Mouse (Mus musculus) intestine, embryonic 16.5 days (tissue): ENCODE data around the gene Cavin2. TPM values are rescaled to one million over a fixed set of nuclear protein-coding genes. Genes with fewer than 3 reads are reported as not detected.

Source experiments
- ATAC-seq: fragments of 200-750 bp; cut with Nextera tagmentation; 2 replicates; pipeline ENCODE4 v1.8.0; 2017; ENCODE audit warnings: moderate TSS enrichment, moderate library complexity
- H3K27ac ChIP-seq: fragments of 300-500 bp; sonication (generic); 2 replicates; pipeline ENCODE4 v1.5.1; 2014; ENCODE audit warnings: mild to moderate bottlenecking, low read length
- H3K27me3 ChIP-seq: fragments of 300-500 bp; sonication (generic); replicated peaks from 2 replicates; pipeline ENCODE4 v1.6.1; 2014; ENCODE audit warnings: low read length, control low read depth, mixed read lengths; ENCODE audit not compliant: control insufficient read depth, insufficient read depth
- H3K36me3 ChIP-seq: fragments of 300-500 bp; sonication (generic); 2 replicates; pipeline ENCODE4 v1.6.1; 2014; ENCODE audit warnings: low read length, control low read depth; ENCODE audit not compliant: control insufficient read depth, insufficient read depth
- H3K4me1 ChIP-seq: fragments of 300-500 bp; sonication (generic); 2 replicates; pipeline ENCODE4 v1.6.1; 2014; ENCODE audit warnings: low read length, control low read depth, mixed read lengths; ENCODE audit not compliant: control insufficient read depth, insufficient read depth
- H3K4me2 ChIP-seq: fragments of 300-500 bp; sonication (generic); 2 replicates; pipeline ENCODE4 v1.6.1; 2014; ENCODE audit warnings: low read depth, low read length, control low read depth
- H3K4me3 ChIP-seq: fragments of 300-500 bp; sonication (generic); 2 replicates; pipeline ENCODE4 v1.5.1; 2014; ENCODE audit warnings: mild to moderate bottlenecking, low read length
- H3K9ac ChIP-seq: fragments of 300-500 bp; sonication (generic); 2 replicates; pipeline ENCODE4 v1.6.1; 2014; ENCODE audit warnings: low read depth, low read length
- H3K9me3 ChIP-seq: fragments of 300-500 bp; sonication (generic); 2 replicates; pipeline ENCODE4 v1.6.1; 2016; ENCODE audit warnings: low read length, control low read depth; ENCODE audit not compliant: control insufficient read depth
- WGBS: fragments of 180-500 bp; shearing (Covaris S2); extraction: QIAGEN DNeasy Blood & Tissue Kit; methylation state at CpG from one replicate; pipeline ENCODE4 v1.1.7; 2014; 5-methylcytosine and 5-hydroxymethylcytosine counted together
- polyA plus RNA-seq: library from polyadenylated mRNA; unstranded; fragments of >200 nt; fragmentation: Nextera tagmentation; extraction: Ambion mirVana; gene quantifications from 2 replicates; pipeline ENCODE4 v1.2.1, GENCODE M21; 2015

Gene Cavin2
- polyA plus RNA-seq, 1 experiment from 2014 or later: 76.3 TPM

GRCm38 (mm10) chr1:51344160-51344559, 55.2 kb downstream of the Cavin2 start:
- Histone ChIP-seq H3K4me1 (no peaks in the 10 kb centered on the region), H3K9ac (no peak overlapping the region), H3K9me3 (no peaks in the 10 kb centered on the region), H3K27me3 (no peaks in the 10 kb centered on the region), H3K36me3 (no peaks in the 10 kb centered on the region), H3K27ac (no peak overlapping the region), H3K4me2 (no peak overlapping the region), H3K4me3 (no peak overlapping the region)
- no peak for ATAC-seq
- 54% methylated on average over 3 of the region's 3 CpGs for WGBS

GRCm38 (mm10) chr1:51347596-51347995, 58.7 kb downstream of the Cavin2 start:
- Histone ChIP-seq H3K4me1 (no peaks in the 10 kb centered on the region), H3K27ac (no peak overlapping the region), H3K4me2 (no peak overlapping the region), H3K27me3 (no peaks in the 10 kb centered on the region), H3K36me3 (no peaks in the 10 kb centered on the region), H3K4me3 (no peak overlapping the region), H3K9ac (no peak overlapping the region), H3K9me3 (no peaks in the 10 kb centered on the region)
- 93% methylated on average over 3 of the region's 3 CpGs for WGBS
- ATAC-seq: no peak

GRCm38 (mm10) chr1:51348631-51349030, 59.7 kb downstream of the Cavin2 start:
- no peaks in the 10 kb centered on the region for H3K9me3 ChIP-seq
- H3K27ac ChIP-seq: no peak overlapping the region
- H3K27me3 ChIP-seq: no peaks in the 10 kb centered on the region
- no peak overlapping the region for H3K4me2 ChIP-seq
- H3K36me3 ChIP-seq: no peaks in the 10 kb centered on the region
- 83% methylated on average over 7 of the region's 7 CpGs for WGBS
- ATAC-seq: no peak
- H3K4me1 ChIP-seq: no peaks in the 10 kb centered on the region
- no peak overlapping the region for H3K9ac ChIP-seq
- H3K4me3 ChIP-seq: no peak overlapping the region

- no peak for ATAC-seq
- Histone ChIP-seq H3K27ac (no peak overlapping the region), H3K4me1 (no peaks in the 10 kb centered on the region), H3K36me3 (no peaks in the 10 kb centered on the region), H3K4me3 (no peak overlapping the region), H3K27me3 (no peaks in the 10 kb centered on the region), H3K4me2 (no peak overlapping the region), H3K9ac (no peak overlapping the region), H3K9me3 (no peaks in the 10 kb centered on the region)
- WGBS: 65% methylated on average over 7 of the region's 7 CpGs
Measured at GRCm38 (mm10) chr1:51349291-51349967, 60.5 kb downstream of the Cavin2 start.

Other genes starting within 250 kb of the Cavin2 start
- 16.0 and 19.1 TPM in 2 replicates for gene Nabp1, start 189.3 kb downstream of the Cavin2 start, polyA plus RNA-seq